Mouse (Mus musculus): ENCODE data around the gene Nrxn3. TPM values are rescaled to one million over a fixed set of nuclear protein-coding genes. Genes with fewer than 3 reads are reported as not detected.

Nrxn3 gene
- polyA plus RNA-seq, 1 experiment from 2014 or later: 29.2 TPM

DNA sequence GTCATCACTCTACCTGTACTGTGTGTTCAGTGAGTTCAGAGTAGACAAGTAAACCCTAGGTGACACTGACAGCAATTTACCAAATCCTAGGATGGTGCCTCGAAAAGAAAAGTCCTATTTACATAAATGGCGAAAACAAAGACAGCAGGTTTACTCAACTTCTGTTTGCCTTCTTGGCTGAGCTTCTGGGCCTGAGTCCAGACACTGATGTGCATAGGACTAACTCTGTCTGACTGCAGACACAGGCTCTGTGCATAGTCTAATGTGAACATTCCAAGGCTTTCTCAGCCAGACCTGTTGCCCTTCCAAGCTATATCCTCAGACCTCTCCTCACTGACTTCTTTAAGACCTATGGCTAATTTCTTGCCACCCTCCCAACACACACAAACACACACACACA is 1095.5 kb downstream of the Nrxn3 start:
- Histone ChIP-seq H3K36me3 (ENCODE audit: control insufficient read depth, insufficient read depth, low read length) (no peaks in the 10 kb centered on the region), H3K9me3 (ENCODE audit: control insufficient read depth, low read length) (no peaks in the 10 kb centered on the region), H3K4me3 (ENCODE audit: low read depth, low read length) (no peak overlapping the region), H3K4me1 (ENCODE audit: control insufficient read depth, insufficient read depth, low read length) (peaks cover 4% of the 10 kb centered on the region; the same call in 1 of the 2 replicates), H3K27ac (ENCODE audit: low read depth, low read length) (no peak overlapping the region), H3K27me3 (ENCODE audit: control insufficient read depth, insufficient read depth, low read length) (peaks cover 2% of the 10 kb centered on the region; the same call in 1 of the 2 replicates), H3K9ac (ENCODE audit: low read length) (no peak overlapping the region), H3K4me2 (ENCODE audit: low read depth) (no peak overlapping the region)
- WGBS: 88% methylated on average over 2 of the region's 2 CpGs
- ATAC-seq (ENCODE audit: insufficient read depth, low FRiP score, low TSS enrichment): no peak
- DNase-seq (ENCODE audit: low spot score): no peak

DNA sequence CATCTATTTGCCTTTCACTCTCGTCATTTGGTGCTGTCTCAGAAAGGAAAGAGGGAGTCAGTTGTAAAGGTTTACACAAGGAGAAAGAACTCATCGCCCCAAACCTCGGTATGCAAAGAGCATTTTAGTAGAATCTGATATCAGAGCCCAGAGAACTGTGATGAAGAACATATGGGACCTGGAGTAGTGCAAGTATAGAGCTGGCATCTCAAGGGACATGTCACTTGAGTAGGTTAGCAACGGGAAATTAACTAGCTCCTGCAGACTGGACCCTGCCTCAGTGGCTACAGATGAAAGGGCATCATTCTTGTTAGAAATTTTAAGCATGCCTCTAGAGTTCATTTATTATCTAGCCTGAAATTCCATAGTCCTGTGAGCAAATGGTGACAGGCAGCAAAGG is 1099.5 kb downstream of the Nrxn3 start:
- H3K9me3 ChIP-seq (ENCODE audit: control insufficient read depth, low read length): no peaks in the 10 kb centered on the region
- H3K27me3 ChIP-seq (ENCODE audit: control insufficient read depth, insufficient read depth, low read length): no peaks in the 10 kb centered on the region
- no peak for ATAC-seq (ENCODE audit: insufficient read depth, low FRiP score, low TSS enrichment)
- peaks cover 4% of the 10 kb centered on the region; the same call in 1 of the 2 replicates for H3K4me1 ChIP-seq (ENCODE audit: control insufficient read depth, insufficient read depth, low read length)
- no peak overlapping the region for H3K4me2 ChIP-seq (ENCODE audit: low read depth)
- no peak overlapping the region for H3K4me3 ChIP-seq (ENCODE audit: low read depth, low read length)
- 46% methylated on average over 4 of the region's 4 CpGs for WGBS
- no peak overlapping the region for H3K9ac ChIP-seq (ENCODE audit: low read length)
- no peak overlapping the region for H3K27ac ChIP-seq (ENCODE audit: low read depth, low read length)
- peak; percentile 29 for DNase-seq (ENCODE audit: low spot score)
- no peaks in the 10 kb centered on the region for H3K36me3 ChIP-seq (ENCODE audit: control insufficient read depth, insufficient read depth, low read length)

DNA sequence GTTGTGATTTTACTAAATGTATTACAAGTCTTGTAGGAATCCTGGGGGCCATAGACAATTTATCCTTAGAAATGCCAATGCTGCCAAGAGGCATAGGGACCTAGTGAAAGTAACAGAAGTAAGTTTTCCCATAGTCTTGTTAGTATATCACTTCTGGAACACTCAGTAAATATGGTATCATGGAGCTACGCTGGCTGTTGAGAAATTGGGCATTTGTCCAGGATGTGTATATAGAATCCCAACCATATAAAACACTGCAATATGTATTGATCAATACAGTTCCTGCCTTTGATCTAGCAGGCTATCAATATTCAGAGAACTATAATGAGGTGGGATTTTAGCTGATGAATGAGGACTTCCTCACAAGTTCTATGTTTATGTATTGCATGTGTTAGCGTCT is 1107.3 kb downstream of the Nrxn3 start:
- Histone ChIP-seq H3K36me3 (ENCODE audit: control insufficient read depth, insufficient read depth, low read length) (no peaks in the 10 kb centered on the region), H3K4me1 (ENCODE audit: control insufficient read depth, insufficient read depth, low read length) (no peaks in the 10 kb centered on the region), H3K4me3 (ENCODE audit: low read depth, low read length) (no peak overlapping the region), H3K27me3 (ENCODE audit: control insufficient read depth, insufficient read depth, low read length) (no peaks in the 10 kb centered on the region), H3K27ac (ENCODE audit: low read depth, low read length) (no peak overlapping the region), H3K9me3 (ENCODE audit: control insufficient read depth, low read length) (no peaks in the 10 kb centered on the region), H3K9ac (ENCODE audit: low read length) (no peak overlapping the region), H3K4me2 (ENCODE audit: low read depth) (no peak overlapping the region)
- DNase-seq (ENCODE audit: low spot score): no peak
- 87% methylated on average over 2 of the region's 2 CpGs for WGBS
- no peak for ATAC-seq (ENCODE audit: insufficient read depth, low FRiP score, low TSS enrichment)

DNA sequence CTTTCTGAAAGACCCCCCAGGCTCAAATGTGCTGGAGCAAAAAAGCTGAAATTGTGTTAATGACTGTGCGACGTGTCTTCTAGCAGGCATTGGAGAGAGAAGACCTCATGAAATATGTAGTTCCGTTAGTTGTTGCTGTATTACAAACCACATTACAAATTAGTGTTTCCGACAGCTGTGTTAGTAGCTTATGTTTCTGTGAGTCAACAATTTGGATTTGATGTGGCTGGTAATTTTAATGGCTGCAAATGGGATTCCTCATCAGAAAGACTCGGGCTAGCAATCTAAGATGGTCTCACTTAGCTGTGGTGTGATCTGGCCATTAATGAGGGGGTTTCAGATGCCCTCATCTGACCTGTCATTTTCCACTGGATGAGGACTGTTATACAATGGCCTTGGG is 1107.7 kb downstream of the Nrxn3 start:
- H3K36me3 ChIP-seq (ENCODE audit: control insufficient read depth, insufficient read depth, low read length): no peaks in the 10 kb centered on the region
- H3K27ac ChIP-seq (ENCODE audit: low read depth, low read length): no peak overlapping the region
- 89% methylated on average over 5 of the region's 5 CpGs for WGBS
- H3K4me2 ChIP-seq (ENCODE audit: low read depth): no peak overlapping the region
- H3K27me3 ChIP-seq (ENCODE audit: control insufficient read depth, insufficient read depth, low read length): no peaks in the 10 kb centered on the region
- ATAC-seq (ENCODE audit: insufficient read depth, low FRiP score, low TSS enrichment) (no peak), DNase-seq (ENCODE audit: low spot score) (no peak)
- H3K9ac ChIP-seq (ENCODE audit: low read length): no peak overlapping the region
- no peaks in the 10 kb centered on the region for H3K9me3 ChIP-seq (ENCODE audit: control insufficient read depth, low read length)
- no peak overlapping the region for H3K4me3 ChIP-seq (ENCODE audit: low read depth, low read length)
- no peaks in the 10 kb centered on the region for H3K4me1 ChIP-seq (ENCODE audit: control insufficient read depth, insufficient read depth, low read length)

DNA sequence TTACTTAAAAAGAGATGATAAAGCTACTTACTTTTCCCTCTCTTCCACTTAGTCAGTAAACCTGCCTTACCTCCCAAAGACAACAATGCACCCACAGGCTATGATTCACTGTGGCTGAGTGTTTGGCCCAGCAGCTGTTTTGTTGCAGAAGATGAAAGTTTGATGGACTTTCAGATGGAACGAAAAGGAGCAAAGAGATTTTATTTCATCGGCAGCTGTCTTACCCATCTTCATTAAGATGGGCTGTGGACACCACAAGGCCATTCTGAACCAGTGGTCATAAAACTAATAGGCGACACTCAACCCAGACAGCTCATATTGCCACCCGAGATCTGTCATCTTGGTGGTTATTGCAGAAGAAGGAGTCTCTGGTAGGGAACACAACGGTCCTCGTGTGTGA is 1108.6 kb downstream of the Nrxn3 start:
- H3K27me3 ChIP-seq (ENCODE audit: control insufficient read depth, insufficient read depth, low read length): no peaks in the 10 kb centered on the region
- 80% methylated on average over 6 of the region's 6 CpGs for WGBS

DNA sequence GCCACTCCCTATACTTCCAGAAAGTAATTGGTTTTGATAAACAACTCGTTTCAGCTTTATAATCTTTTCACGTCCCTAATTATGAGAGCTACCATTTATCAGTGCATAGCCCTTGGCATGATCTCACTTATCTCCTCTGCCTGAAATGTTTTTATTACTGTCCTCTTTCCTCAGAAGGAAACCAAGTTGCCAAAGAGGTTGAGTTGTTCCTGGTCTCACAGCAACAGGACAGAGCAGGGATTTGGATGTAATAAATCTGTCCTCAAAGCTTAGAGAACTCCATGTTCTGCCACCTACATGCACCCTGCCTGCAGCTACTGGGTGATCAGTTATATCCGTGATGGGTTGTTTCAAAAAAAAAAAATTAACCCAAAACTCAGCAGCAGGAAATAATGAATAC is 1113.6 kb downstream of the Nrxn3 start:
- H3K27me3 ChIP-seq (ENCODE audit: control insufficient read depth, insufficient read depth, low read length): no peaks in the 10 kb centered on the region
- WGBS: 90% methylated on average over 3 of the region's 3 CpGs
- H3K9ac ChIP-seq (ENCODE audit: low read length): no peak overlapping the region
- H3K4me1 ChIP-seq (ENCODE audit: control insufficient read depth, insufficient read depth, low read length): no peaks in the 10 kb centered on the region
- H3K4me2 ChIP-seq (ENCODE audit: low read depth): no peak overlapping the region
- ATAC-seq (ENCODE audit: insufficient read depth, low FRiP score, low TSS enrichment) (no peak), DNase-seq (ENCODE audit: low spot score) (no peak)
- H3K36me3 ChIP-seq (ENCODE audit: control insufficient read depth, insufficient read depth, low read length): no peaks in the 10 kb centered on the region
- H3K27ac ChIP-seq (ENCODE audit: low read depth, low read length): no peak overlapping the region
- no peak overlapping the region for H3K4me3 ChIP-seq (ENCODE audit: low read depth, low read length)
- H3K9me3 ChIP-seq (ENCODE audit: control insufficient read depth, low read length): no peaks in the 10 kb centered on the region

More for the DNA sequence above, 1108.6 kb downstream of the Nrxn3 start:
- H3K36me3 ChIP-seq (ENCODE audit: control insufficient read depth, insufficient read depth, low read length): no peaks in the 10 kb centered on the region
- H3K4me3 ChIP-seq (ENCODE audit: low read depth, low read length): no peak overlapping the region
- no peak for DNase-seq (ENCODE audit: low spot score)
- no peak overlapping the region for H3K9ac ChIP-seq (ENCODE audit: low read length)
- no peak overlapping the region for H3K27ac ChIP-seq (ENCODE audit: low read depth, low read length)
- H3K9me3 ChIP-seq (ENCODE audit: control insufficient read depth, low read length): no peaks in the 10 kb centered on the region
- ATAC-seq (ENCODE audit: insufficient read depth, low FRiP score, low TSS enrichment): no peak
- no peaks in the 10 kb centered on the region for H3K4me1 ChIP-seq (ENCODE audit: control insufficient read depth, insufficient read depth, low read length)
- H3K4me2 ChIP-seq (ENCODE audit: low read depth): no peak overlapping the region

DNA sequence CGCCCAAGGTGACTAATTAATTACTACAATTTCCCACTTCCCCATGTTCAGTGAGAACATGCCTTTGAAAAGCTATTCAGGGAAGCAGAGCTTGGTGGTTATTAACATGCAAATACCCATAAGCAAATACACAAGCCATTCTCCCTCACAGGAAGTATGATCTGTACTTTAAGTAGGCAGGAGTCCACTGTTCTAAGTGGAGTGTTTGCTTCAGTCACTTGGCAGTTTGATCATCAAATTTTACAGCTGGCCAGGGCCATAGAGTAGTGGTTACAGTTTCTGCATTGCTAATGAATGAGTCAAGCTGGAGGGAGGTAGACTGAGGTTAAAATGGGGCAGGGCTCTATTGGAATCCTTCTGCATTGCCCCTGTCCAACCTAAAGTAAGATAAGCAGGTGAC is 1120.2 kb downstream of the Nrxn3 start:
- H3K4me3 ChIP-seq (ENCODE audit: low read depth, low read length): no peak overlapping the region
- no peak overlapping the region for H3K27ac ChIP-seq (ENCODE audit: low read depth, low read length)
- no peak overlapping the region for H3K4me2 ChIP-seq (ENCODE audit: low read depth)
- DNase-seq (ENCODE audit: low spot score) (no peak), ATAC-seq (ENCODE audit: insufficient read depth, low FRiP score, low TSS enrichment) (no peak)
- no peaks in the 10 kb centered on the region for H3K9me3 ChIP-seq (ENCODE audit: control insufficient read depth, low read length)
- H3K27me3 ChIP-seq (ENCODE audit: control insufficient read depth, insufficient read depth, low read length): no peaks in the 10 kb centered on the region
- no peak overlapping the region for H3K9ac ChIP-seq (ENCODE audit: low read length)
- WGBS: 85% methylated on average over 1 of the region's 1 CpGs
- no peaks in the 10 kb centered on the region for H3K36me3 ChIP-seq (ENCODE audit: control insufficient read depth, insufficient read depth, low read length)
- H3K4me1 ChIP-seq (ENCODE audit: control insufficient read depth, insufficient read depth, low read length): no peaks in the 10 kb centered on the region

DNA sequence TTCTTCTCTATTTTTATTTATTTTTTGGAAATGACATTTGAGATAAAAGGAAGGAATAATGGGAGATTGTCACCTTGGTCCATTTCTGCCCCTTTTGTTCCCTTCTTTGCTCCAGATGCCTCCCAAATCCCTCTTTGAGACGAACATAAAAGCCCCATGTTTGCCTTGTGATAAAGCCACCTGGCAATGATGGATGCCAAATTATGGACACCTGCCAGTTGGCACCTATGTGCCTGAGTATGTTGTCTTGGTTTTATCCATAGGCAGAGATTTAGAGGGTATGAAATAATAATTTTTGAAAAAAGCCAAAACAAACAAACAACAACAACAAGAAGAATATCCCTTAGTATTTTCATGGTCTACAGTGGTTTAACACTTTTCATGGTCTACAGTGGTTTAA is 1125.4 kb downstream of the Nrxn3 start:
- Histone ChIP-seq H3K4me3 (ENCODE audit: low read depth, low read length) (no peak overlapping the region), H3K9ac (ENCODE audit: low read length) (no peak overlapping the region), H3K36me3 (ENCODE audit: control insufficient read depth, insufficient read depth, low read length) (no peaks in the 10 kb centered on the region), H3K4me1 (ENCODE audit: control insufficient read depth, insufficient read depth, low read length) (no peaks in the 10 kb centered on the region), H3K4me2 (ENCODE audit: low read depth) (no peak overlapping the region), H3K27me3 (ENCODE audit: control insufficient read depth, insufficient read depth, low read length) (no peaks in the 10 kb centered on the region), H3K27ac (ENCODE audit: low read depth, low read length) (no peak overlapping the region), H3K9me3 (ENCODE audit: control insufficient read depth, low read length) (no peaks in the 10 kb centered on the region)
- ATAC-seq (ENCODE audit: insufficient read depth, low FRiP score, low TSS enrichment) (no peak), DNase-seq (ENCODE audit: low spot score) (no peak)
- WGBS: 71% methylated on average over 1 of the region's 1 CpGs

DNA sequence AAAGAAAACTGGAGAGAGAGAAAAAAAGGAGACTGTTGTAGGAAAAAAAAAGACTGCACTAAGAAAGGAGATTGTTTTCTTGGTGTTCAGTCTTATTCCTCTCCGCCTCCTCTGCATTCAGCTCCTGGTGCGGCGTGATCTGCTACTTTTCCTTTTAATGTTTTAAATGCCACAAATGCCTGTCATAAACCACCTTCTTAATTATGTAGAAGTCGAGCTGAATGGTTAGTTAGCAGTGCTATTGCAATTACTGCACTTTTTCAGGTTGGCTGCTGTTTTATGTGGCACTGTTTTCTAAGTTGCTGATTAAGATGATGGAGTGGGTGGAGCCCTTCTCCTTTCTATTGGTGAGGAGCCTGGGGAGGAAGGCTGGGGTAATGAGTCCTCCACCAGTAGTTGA is 1131.7 kb downstream of the Nrxn3 start:
- Histone ChIP-seq H3K27ac (ENCODE audit: low read depth, low read length) (no peak overlapping the region), H3K4me2 (ENCODE audit: low read depth) (no peak overlapping the region), H3K4me3 (ENCODE audit: low read depth, low read length) (no peak overlapping the region), H3K9ac (ENCODE audit: low read length) (no peak overlapping the region), H3K9me3 (ENCODE audit: control insufficient read depth, low read length) (no peaks in the 10 kb centered on the region), H3K27me3 (ENCODE audit: control insufficient read depth, insufficient read depth, low read length) (no peaks in the 10 kb centered on the region), H3K36me3 (ENCODE audit: control insufficient read depth, insufficient read depth, low read length) (no peaks in the 10 kb centered on the region), H3K4me1 (ENCODE audit: control insufficient read depth, insufficient read depth, low read length) (no peaks in the 10 kb centered on the region)
- DNase-seq (ENCODE audit: low spot score) (no peak), ATAC-seq (ENCODE audit: insufficient read depth, low FRiP score, low TSS enrichment) (no peak)
- 27% methylated on average over 4 of the region's 4 CpGs for WGBS
